Mouse (Mus musculus): ENCODE data around the gene Olfr374.

Olfr374 gene

GRCm38 (mm10) chr8:72136302-72136978 lies 29.6 kb downstream of the Olfr374 start:
- peak; percentile 62 to 67 for DNase-seq

GRCm38 (mm10) chr8:72137431-72137830 lies 30.6 kb downstream of the Olfr374 start:
- DNase-seq, result no peak

GRCm38 (mm10) chr8:72138456-72138855 lies 31.6 kb downstream of the Olfr374 start:
- DNase-seq, result no peak

- DNase-seq, result no peak
Measured at GRCm38 (mm10) chr8:72143256-72143824, 36.5 kb downstream of the Olfr374 start.

- DNase-seq, result no peak
Measured at GRCm38 (mm10) chr8:72144345-72144975, 37.6 kb downstream of the Olfr374 start.

- DNase-seq, result no peak
Measured at GRCm38 (mm10) chr8:72145511-72145910, 38.7 kb downstream of the Olfr374 start.

- DNase-seq, result no peak
Measured at GRCm38 (mm10) chr8:72146056-72146455, 39.2 kb downstream of the Olfr374 start.

- no peak for DNase-seq
Measured at GRCm38 (mm10) chr8:72146556-72146955, 39.7 kb downstream of the Olfr374 start.

GRCm38 (mm10) chr8:72147266-72147665 lies 40.4 kb downstream of the Olfr374 start:
- DNase-seq, result no peak

GRCm38 (mm10) chr8:72149056-72149455 lies 42.2 kb downstream of the Olfr374 start:
- DNase-seq, result no peak

GRCm38 (mm10) chr8:72151418-72152078 lies 44.7 kb downstream of the Olfr374 start:
- no peak for DNase-seq

GRCm38 (mm10) chr8:72153382-72153781 lies 46.5 kb downstream of the Olfr374 start:
- DNase-seq, result no peak

GRCm38 (mm10) chr8:72158096-72158495 lies 51.3 kb downstream of the Olfr374 start:
- no peak for DNase-seq

- DNase-seq, result no peak
Measured at GRCm38 (mm10) chr8:72158726-72159125, 51.9 kb downstream of the Olfr374 start.

- peak in 1 of 2 experiments; percentile 28 for DNase-seq
Measured at GRCm38 (mm10) chr8:72160007-72160406, 53.2 kb downstream of the Olfr374 start.

GRCm38 (mm10) chr8:72160707-72161697 lies 54.2 kb downstream of the Olfr374 start, which contains the start of gene Rab8a:
Rab8a (plus strand) TSS chr8:72161200.
- peak; percentile 100 for DNase-seq

- DNase-seq, result no peak
Measured at GRCm38 (mm10) chr8:72162821-72163220, 56.0 kb downstream of the Olfr374 start.
